23 mouse cellular contexts compared by ENCODE assay signal in genomic region chr14:51435020-51435419, GRCm38 (mm10). TPM values are rescaled to one million over a fixed set of nuclear protein-coding genes. Genes with fewer than 3 reads are reported as not detected.
A peak's percentile ranks its signal among the peaks of the same experiment; 100 is the strongest.
DNase-seq lines count a peak whose midpoint lies in the region; ATAC-seq lines count a peak whose summit lies in the region.
"Had no signal": no experiment of that assay in that cellular context is flagged by ENCODE, and none has a peak within 500 bp of the region (broad histone marks: within the 10 kb centered on the region; RNA-seq: fewer than 3 reads in every experiment).

No protein-coding gene starts in this region.

- H3K4me3 ChIP-seq in embryonic facial prominence, embryonic 13.5 days = no peak overlapping the region
- no peak overlapping the region for H3K4me3 ChIP-seq in embryonic facial prominence, embryonic 10.5 days
- no peak overlapping the region for H3K4me3 ChIP-seq in kidney, embryonic 16.5 days (ENCODE audit: low read length)
- H3K4me3 ChIP-seq in midbrain, embryonic 14.5 days (replicated peaks; ENCODE audit: low read depth, low read length) = no peak overlapping the region
- H3K4me3 ChIP-seq in midbrain, embryonic 15.5 days = no peak overlapping the region
- no peak overlapping the region for H3K4me3 ChIP-seq in limb, embryonic 15.5 days
- H3K4me3 ChIP-seq: liver, embryonic 13.5 days had no signal

- no peak overlapping the region for H3K9ac ChIP-seq in embryonic facial prominence, embryonic 13.5 days
- no peak overlapping the region for H3K9ac ChIP-seq in kidney, embryonic 16.5 days (replicated peaks; ENCODE audit: low read length)
- no peak overlapping the region for H3K9ac ChIP-seq in midbrain, embryonic 14.5 days (replicated peaks; ENCODE audit: low read length)
- H3K9ac ChIP-seq in midbrain, embryonic 15.5 days = no peak overlapping the region
- no peak overlapping the region for H3K9ac ChIP-seq in limb, embryonic 15.5 days
- H3K9ac ChIP-seq: liver, embryonic 13.5 days had no signal

- no peak overlapping the region for H3K27ac ChIP-seq in embryonic facial prominence, embryonic 13.5 days
- H3K27ac ChIP-seq in embryonic facial prominence, embryonic 10.5 days (replicated peaks) = no peak overlapping the region
- H3K27ac ChIP-seq in kidney, embryonic 16.5 days (ENCODE audit: low read length) = no peak overlapping the region
- H3K27ac ChIP-seq in midbrain, embryonic 14.5 days (replicated peaks; ENCODE audit: low read depth, low read length) = no peak overlapping the region
- no peak overlapping the region for H3K27ac ChIP-seq in midbrain, embryonic 15.5 days
- H3K27ac ChIP-seq in limb, embryonic 15.5 days = no peak overlapping the region
- H3K27ac ChIP-seq: hindbrain, postnatal 0 days; liver, embryonic 13.5 days had no signal

- 98% methylated on average over 26 of the region's 26 CpGs for WGBS in embryonic facial prominence, embryonic 13.5 days
- 96% methylated on average over 26 of the region's 26 CpGs for WGBS in embryonic facial prominence, embryonic 10.5 days
- WGBS in kidney, embryonic 16.5 days = 97% methylated on average over 26 of the region's 26 CpGs
- 97% methylated on average over 26 of the region's 26 CpGs for WGBS in midbrain, embryonic 14.5 days
- WGBS in midbrain, embryonic 15.5 days = 97% methylated on average over 26 of the region's 26 CpGs
- 97% methylated on average over 26 of the region's 26 CpGs for WGBS in limb, embryonic 15.5 days

- no peak for DNase-seq in embryonic facial prominence, embryonic 10.5 days (ENCODE audit: low spot score)
- no peak for DNase-seq in kidney, adult 8-10 months
- DNase-seq in midbrain, embryonic 14.5 days = no peak
- DNase-seq in layer of hippocampus, adult 18-20 months (ENCODE audit: low spot score in 2 of 2) = no peak
- DNase-seq: adrenal gland, adult 2 months; cerebellum, adult 18-20 months; heart, postnatal 14 days; kidney, adult 9 months; liver, embryonic 13.5 days; lung, postnatal 36 days; thymus, postnatal 4 days had no signal

- peaks cover 12% of the 10 kb centered on the region for H3K9me3 ChIP-seq in embryonic facial prominence, embryonic 13.5 days
- peaks cover 26% of the 10 kb centered on the region for H3K9me3 ChIP-seq in embryonic facial prominence, embryonic 10.5 days
- H3K9me3 ChIP-seq in kidney, embryonic 16.5 days (ENCODE audit: low read length) = peaks cover 20% of the 10 kb centered on the region
- H3K9me3 ChIP-seq in midbrain, embryonic 14.5 days (ENCODE audit: control insufficient read depth, low read length) = peaks cover 10% of the 10 kb centered on the region
- no peaks in the 10 kb centered on the region for H3K9me3 ChIP-seq in midbrain, embryonic 15.5 days
- H3K9me3 ChIP-seq in limb, embryonic 15.5 days = no peaks in the 10 kb centered on the region

- H3K27me3 ChIP-seq in embryonic facial prominence, embryonic 13.5 days = no peaks in the 10 kb centered on the region
- H3K27me3 ChIP-seq in embryonic facial prominence, embryonic 10.5 days (replicated peaks; ENCODE audit: low read depth, poor library complexity, severe bottlenecking) = no peaks in the 10 kb centered on the region
- H3K27me3 ChIP-seq in kidney, embryonic 16.5 days (ENCODE audit: insufficient read depth, low read length) = no peaks in the 10 kb centered on the region
- H3K27me3 ChIP-seq in midbrain, embryonic 14.5 days (ENCODE audit: control insufficient read depth, insufficient read depth, low read length) = no peaks in the 10 kb centered on the region
- H3K27me3 ChIP-seq in midbrain, embryonic 15.5 days (replicated peaks) = no peaks in the 10 kb centered on the region
- H3K27me3 ChIP-seq in limb, embryonic 15.5 days = no peaks in the 10 kb centered on the region
- H3K27me3 ChIP-seq: liver, embryonic 13.5 days had no signal

- H3K4me2 ChIP-seq in embryonic facial prominence, embryonic 13.5 days = no peak overlapping the region
- H3K4me2 ChIP-seq in kidney, embryonic 16.5 days (replicated peaks; ENCODE audit: low read depth, low read length) = no peak overlapping the region
- no peak overlapping the region for H3K4me2 ChIP-seq in midbrain, embryonic 14.5 days (ENCODE audit: low read length)
- no peak overlapping the region for H3K4me2 ChIP-seq in midbrain, embryonic 15.5 days
- no peak overlapping the region for H3K4me2 ChIP-seq in limb, embryonic 15.5 days
- H3K4me2 ChIP-seq: liver, embryonic 13.5 days had no signal

- H3K4me1 ChIP-seq in embryonic facial prominence, embryonic 13.5 days = no peaks in the 10 kb centered on the region
- no peaks in the 10 kb centered on the region for H3K4me1 ChIP-seq in embryonic facial prominence, embryonic 10.5 days
- no peaks in the 10 kb centered on the region for H3K4me1 ChIP-seq in kidney, embryonic 16.5 days (ENCODE audit: insufficient read depth, low read length)
- H3K4me1 ChIP-seq in midbrain, embryonic 14.5 days (ENCODE audit: control insufficient read depth, insufficient read depth, low read length) = no peaks in the 10 kb centered on the region
- H3K4me1 ChIP-seq in midbrain, embryonic 15.5 days = no peaks in the 10 kb centered on the region
- H3K4me1 ChIP-seq in limb, embryonic 15.5 days = no peaks in the 10 kb centered on the region
- H3K4me1 ChIP-seq: liver, embryonic 13.5 days had no signal

- ATAC-seq in embryonic facial prominence, embryonic 13.5 days (ENCODE audit: insufficient number of reproducible peaks, insufficient read depth, low FRiP score, low TSS enrichment, low read depth) = peak; percentile 32; the same call in 1 of the 2 replicates
- 0 out of 2 replicates have a peak, but pooled peaks have one; percentile 27 for ATAC-seq in kidney, embryonic 16.5 days (ENCODE audit: low FRiP score, low TSS enrichment)
- ATAC-seq in midbrain, embryonic 14.5 days (ENCODE audit: low FRiP score, low TSS enrichment) = peak; percentile 37; the same call in 1 of the 2 replicates
- no peak for ATAC-seq in midbrain, embryonic 15.5 days (replicated peaks)
- ATAC-seq in limb, embryonic 15.5 days (ENCODE audit: insufficient number of reproducible peaks, low FRiP score, low TSS enrichment, low read depth) = peak; percentile 55; the same call in 1 of the 2 replicates
- ATAC-seq: hindbrain, postnatal 0 days; midbrain, embryonic 16.5 days had no signal

- H3K36me3 ChIP-seq in embryonic facial prominence, embryonic 13.5 days = no peaks in the 10 kb centered on the region
- no peaks in the 10 kb centered on the region for H3K36me3 ChIP-seq in embryonic facial prominence, embryonic 10.5 days (replicated peaks)
- no peaks in the 10 kb centered on the region for H3K36me3 ChIP-seq in kidney, embryonic 16.5 days (ENCODE audit: insufficient read depth, low read length)
- no peaks in the 10 kb centered on the region for H3K36me3 ChIP-seq in midbrain, embryonic 14.5 days (ENCODE audit: control insufficient read depth, insufficient read depth, low read length)
- H3K36me3 ChIP-seq in midbrain, embryonic 15.5 days (replicated peaks) = no peaks in the 10 kb centered on the region
- no peaks in the 10 kb centered on the region for H3K36me3 ChIP-seq in limb, embryonic 15.5 days
- H3K36me3 ChIP-seq: liver, embryonic 13.5 days had no signal

RNA-seq across cellular contexts. Expression of gene Vmn2r89, which starts 16.6 kb away (rescaled TPM):
- polyA plus RNA-seq in embryonic facial prominence, embryonic 13.5 days (2015; fragmentation: Nextera tagmentation; extraction: Ambion mirVana) = not detected in 2 replicates
- polyA plus RNA-seq in embryonic facial prominence, embryonic 10.5 days (2016; fragmentation: Nextera tagmentation; extraction: Ambion mirVana) = not detected in 2 replicates
- polyA plus RNA-seq in kidney, embryonic 16.5 days (2015; fragmentation: Nextera tagmentation; extraction: Ambion mirVana) = not detected in 2 replicates
- not detected in 2 replicates for polyA plus RNA-seq in midbrain, embryonic 14.5 days (2014; fragmentation: Nextera tagmentation; extraction: Ambion mirVana)
- polyA plus RNA-seq in midbrain, embryonic 15.5 days (2015; fragmentation: Nextera tagmentation; extraction: Ambion mirVana) = not detected in 2 replicates
- polyA plus RNA-seq in limb, embryonic 15.5 days (2015; fragmentation: Nextera tagmentation; extraction: Ambion mirVana) = not detected in 2 replicates
- total RNA-seq in layer of hippocampus, adult 18-20 months (2021) = not detected
- total RNA-seq: adrenal gland, adult 2 months; gastrocnemius, adult 8-10 months; heart, postnatal 14 days; hindbrain, postnatal 0 days; layer of hippocampus, postnatal 25 days; left cerebral cortex, postnatal 25 days had no signal
- polyA plus RNA-seq: adrenal gland, adult 2 months; cortical plate, adult 2 months; embryonic facial prominence, embryonic 14.5 days; hindbrain, postnatal 0 days; large intestine, adult 2 months; liver, embryonic 13.5 days; midbrain, embryonic 16.5 days had no signal

RNA-seq across cellular contexts. Expression of gene Vmn2r88, which starts 24.4 kb away (rescaled TPM):
- not detected in 2 replicates for polyA plus RNA-seq in embryonic facial prominence, embryonic 13.5 days (2015; fragmentation: Nextera tagmentation; extraction: Ambion mirVana)
- polyA plus RNA-seq in embryonic facial prominence, embryonic 10.5 days (2016; fragmentation: Nextera tagmentation; extraction: Ambion mirVana) = not detected in 2 replicates
- polyA plus RNA-seq in kidney, embryonic 16.5 days (2015; fragmentation: Nextera tagmentation; extraction: Ambion mirVana) = not detected in 2 replicates
- not detected in 2 replicates for polyA plus RNA-seq in midbrain, embryonic 14.5 days (2014; fragmentation: Nextera tagmentation; extraction: Ambion mirVana)
- polyA plus RNA-seq in midbrain, embryonic 15.5 days (2015; fragmentation: Nextera tagmentation; extraction: Ambion mirVana) = not detected in 2 replicates
- not detected in 2 replicates for polyA plus RNA-seq in limb, embryonic 15.5 days (2015; fragmentation: Nextera tagmentation; extraction: Ambion mirVana)
- total RNA-seq in layer of hippocampus, adult 18-20 months (2021) = not detected
- total RNA-seq: adrenal gland, adult 2 months; gastrocnemius, adult 8-10 months; heart, postnatal 14 days; hindbrain, postnatal 0 days; layer of hippocampus, postnatal 25 days; left cerebral cortex, postnatal 25 days had no signal
- polyA plus RNA-seq: adrenal gland, adult 2 months; cortical plate, adult 2 months; embryonic facial prominence, embryonic 14.5 days; hindbrain, postnatal 0 days; large intestine, adult 2 months; liver, embryonic 13.5 days; midbrain, embryonic 16.5 days had no signal
